ENCODE assay signal across 41 mouse cellular contexts in genomic region chr9:37653836-37654235, GRCm38 (mm10). TPM values are rescaled to one million over a fixed set of nuclear protein-coding genes. Genes with fewer than 3 reads are reported as not detected.
"Had no signal": no experiment of that assay in that cellular context is flagged by ENCODE, and none has a peak within 500 bp of the region (broad histone marks: within the 10 kb centered on the region; RNA-seq: fewer than 3 reads in every experiment).

No protein-coding gene starts in this region.

- ATAC-seq: forebrain, embryonic 16.5 days; hindbrain, embryonic 16.5 days; intestine, embryonic 16.5 days had no signal

- H3K9me3 ChIP-seq: heart, embryonic 15.5 days; hindbrain, embryonic 10.5 days; hindbrain, embryonic 12.5 days; kidney, embryonic 15.5 days; limb, embryonic 13.5 days; limb, embryonic 15.5 days; liver, embryonic 13.5 days; liver, embryonic 15.5 days had no signal

- H3K4me2 ChIP-seq: heart, embryonic 15.5 days; hindbrain, embryonic 12.5 days; hindbrain, embryonic 14.5 days; kidney, embryonic 15.5 days; limb, embryonic 13.5 days; limb, embryonic 15.5 days; liver, embryonic 11.5 days; liver, embryonic 13.5 days; liver, embryonic 15.5 days had no signal

- H3K9ac ChIP-seq: heart, embryonic 15.5 days; hindbrain, embryonic 12.5 days; hindbrain, embryonic 14.5 days; kidney, embryonic 15.5 days; limb, embryonic 13.5 days; limb, embryonic 15.5 days; liver, embryonic 13.5 days; liver, embryonic 15.5 days had no signal

- DNase-seq: gastrocnemius, adult 2 months; gastrocnemius, postnatal 10 days; gastrocnemius, postnatal 25 days; heart, postnatal 4 days; kidney, adult 11 months; kidney, adult 2 months; kidney, adult 9 months; kidney, postnatal 14 days; kidney, postnatal 36 days; layer of hippocampus, adult 9-11 months; layer of hippocampus, postnatal 36 days; left cerebral cortex, postnatal 4 days; liver, embryonic 13.5 days had no signal

- H3K4me3 ChIP-seq: gastrocnemius, adult 2 months; heart, embryonic 15.5 days; hindbrain, embryonic 10.5 days; hindbrain, embryonic 12.5 days; kidney, embryonic 15.5 days; limb, embryonic 13.5 days; limb, embryonic 15.5 days; liver, embryonic 13.5 days; liver, embryonic 15.5 days had no signal

- H3K27me3 ChIP-seq: heart, embryonic 15.5 days; hindbrain, embryonic 12.5 days; kidney, embryonic 15.5 days; limb, embryonic 13.5 days; limb, embryonic 15.5 days; liver, embryonic 13.5 days; liver, embryonic 15.5 days had no signal

- H3K27ac ChIP-seq: gastrocnemius, adult 2 months; heart, embryonic 15.5 days; hindbrain, embryonic 10.5 days; hindbrain, embryonic 12.5 days; hindbrain, embryonic 14.5 days; kidney, embryonic 15.5 days; kidney, postnatal 0 days; limb, embryonic 13.5 days; limb, embryonic 15.5 days; liver, embryonic 13.5 days; liver, embryonic 15.5 days had no signal

RNA-seq across cellular contexts. Expression of gene Panx3, which starts 15.2 kb away (rescaled TPM):
- total RNA-seq: gastrocnemius, adult 2 months; gastrocnemius, postnatal 25 days; gastrocnemius, postnatal 4 days; granulocyte monocyte progenitor cell, adult 5-6 weeks; heart, adult 8-10 months; heart, postnatal 4 days; layer of hippocampus, adult 18-20 months; layer of hippocampus, adult 8-10 months; layer of hippocampus, postnatal 14 days; layer of hippocampus, postnatal 36 days; left cerebral cortex, adult 18-20 months; left cerebral cortex, adult 8-10 months; left cerebral cortex, postnatal 10 days; left cerebral cortex, postnatal 25 days; left cerebral cortex, postnatal 4 days had no signal
- polyA plus RNA-seq: forebrain, embryonic 16.5 days; frontal cortex, adult 2 months; heart, postnatal 0 days; intestine, embryonic 14.5 days; intestine, embryonic 16.5 days; kidney, adult 2 months; kidney, embryonic 15.5 days; large intestine, adult 2 months; limb, embryonic 11.5 days; liver, embryonic 11.5 days; liver, embryonic 13.5 days; liver, embryonic 15.5 days had no signal
